Mouse (Mus musculus) embryonic fibroblast, embryonic 13.5 days (primary cell): ENCODE results near the gene Cntnap5a.

Experiments used
- CTCF ChIP-seq: IDR thresholded peaks from 2 replicates; pipeline ENCODE4 v1.5.1; 2011; ENCODE audit warnings: mild to moderate bottlenecking, control low read depth, low read length, moderate library complexity, borderline replicate concordance; ENCODE audit not compliant: insufficient read depth
- POLR2A ChIP-seq: IDR thresholded peaks from 2 replicates; pipeline ENCODE4 v1.6.1; 2011; ENCODE audit warnings: low read depth, mild to moderate bottlenecking, control low read depth, low read length, moderate library complexity

GRCm38 (mm10) chr1:116149764-116150369 lies 465.3 kb downstream of the Cntnap5a start:
- no peak for TF ChIP-seq CTCF
- no peak for TF ChIP-seq POLR2A
